Mouse (Mus musculus) adipocyte (in vitro differentiated cells): ENCODE results near the gene Pcdh7.

Experiments used
- DNase-seq: peaks from one replicate; pipeline ENCODE4 v3.0.0-alpha.2; 2016; ENCODE audit warnings: low spot score

The Pcdh7 gene

GRCm38 (mm10) chr5:57750320-57750719 lies 32.6 kb downstream of the Pcdh7 start:
- no peak for DNase-seq

- DNase-seq: peak; percentile 23
These were observed 38.0 kb downstream of the Pcdh7 start for GRCm38 (mm10) chr5:57755791-57756190.

DNA sequence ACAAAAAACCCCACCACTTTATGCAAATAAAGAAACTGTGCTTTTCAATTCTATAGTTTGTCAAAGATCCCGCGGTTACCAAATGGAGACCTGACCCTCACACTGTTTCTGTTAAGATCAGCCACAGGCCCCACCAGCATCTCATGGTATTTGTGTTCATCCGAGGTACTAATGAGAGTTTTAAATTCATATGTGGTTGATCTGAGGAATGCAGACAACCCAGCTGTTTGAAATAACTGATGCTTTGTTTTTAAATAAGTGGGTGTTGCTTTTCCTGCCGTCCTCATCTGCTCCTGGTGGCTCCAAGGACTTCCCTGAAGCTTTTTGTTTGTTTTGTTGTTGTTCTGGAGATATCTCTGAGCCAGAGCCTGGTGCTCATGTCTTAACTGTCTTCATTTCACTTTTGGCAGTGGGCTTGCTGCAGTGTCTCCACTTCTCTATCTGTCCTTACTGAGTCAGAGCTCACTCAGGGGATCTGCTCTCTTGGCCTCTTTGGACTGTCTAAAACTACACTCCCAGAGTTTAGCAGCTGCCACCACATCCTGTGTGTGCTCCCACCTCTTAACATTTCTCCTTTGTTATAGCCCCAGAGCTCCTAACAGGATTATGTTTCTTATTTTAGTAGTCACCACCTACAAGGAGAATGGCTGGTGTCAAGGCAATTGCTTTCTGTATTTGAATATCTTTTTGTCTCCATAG lies 39.1 kb downstream of the Pcdh7 start:
- peak; percentile 35 for DNase-seq

- peak; percentile 57 for DNase-seq
These were observed 39.7 kb downstream of the Pcdh7 start for GRCm38 (mm10) chr5:57757436-57757898.

GRCm38 (mm10) chr5:57758968-57759367 lies 41.2 kb downstream of the Pcdh7 start:
- no peak for DNase-seq

DNA sequence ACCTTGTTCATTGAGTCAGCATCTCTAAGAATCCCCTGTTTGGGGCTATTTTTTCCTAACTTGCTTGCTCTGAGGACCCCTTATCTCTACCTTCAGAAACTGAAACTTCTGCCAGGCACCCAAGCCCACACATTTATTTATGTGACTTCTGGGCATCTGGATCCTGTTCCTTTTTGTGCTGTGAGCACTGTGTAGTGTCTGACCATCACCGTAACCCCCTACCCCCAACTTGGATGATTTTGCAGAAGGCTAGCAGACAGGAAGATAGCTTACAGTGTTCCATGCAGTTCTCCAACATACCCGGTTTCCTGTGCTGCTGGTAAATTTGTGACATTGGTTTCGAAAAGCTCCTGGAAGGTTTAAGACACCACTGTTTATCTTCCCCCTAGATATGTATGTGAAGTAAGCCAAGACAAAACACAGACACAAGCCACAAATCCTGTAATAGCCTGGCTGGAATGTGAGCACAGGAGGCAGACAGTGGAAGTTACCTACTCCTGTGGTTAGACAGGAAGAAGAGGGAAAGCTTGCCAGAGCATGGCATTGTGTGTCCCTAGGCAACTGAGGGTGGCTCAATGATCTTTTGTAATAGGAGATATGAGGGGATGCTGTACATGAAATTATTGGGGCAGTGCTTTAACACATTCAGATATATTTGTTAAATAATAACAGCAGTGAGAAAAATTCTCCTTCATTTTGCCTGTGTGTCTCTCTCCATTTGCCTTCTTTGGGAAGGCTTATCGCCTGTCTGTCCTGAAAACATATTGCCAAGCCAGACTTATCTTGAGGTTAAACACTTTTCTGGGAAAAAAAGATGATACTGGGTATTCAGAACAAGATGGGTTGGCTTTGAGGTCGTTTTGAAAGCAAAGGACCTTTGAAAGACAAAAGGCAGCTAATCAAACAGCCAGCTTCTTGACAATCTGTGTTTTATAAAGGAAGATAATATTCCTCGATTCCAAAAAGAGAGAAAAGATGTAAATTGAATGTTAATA lies 42.6 kb downstream of the Pcdh7 start:
- no peak for DNase-seq

DNA sequence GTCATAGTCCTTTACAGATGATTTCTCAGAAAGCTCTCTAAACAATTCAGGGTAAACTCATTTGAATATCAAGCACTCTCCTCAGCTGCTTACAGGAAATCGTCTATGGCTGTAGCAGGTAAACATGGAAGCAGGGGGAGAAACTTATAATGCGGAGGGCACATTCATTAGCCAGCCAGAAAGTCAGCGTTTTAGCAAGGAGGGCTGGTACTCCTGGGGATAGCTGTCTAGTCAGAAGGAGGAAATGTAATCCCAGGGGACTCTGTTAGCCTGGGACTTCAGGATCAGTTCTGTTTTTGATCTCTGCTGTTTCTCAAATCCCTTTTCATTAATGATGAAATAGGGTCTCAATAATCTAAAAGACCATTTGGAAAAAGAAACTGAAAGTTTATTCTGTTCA lies 47.6 kb downstream of the Pcdh7 start:
- no peak for DNase-seq

DNA sequence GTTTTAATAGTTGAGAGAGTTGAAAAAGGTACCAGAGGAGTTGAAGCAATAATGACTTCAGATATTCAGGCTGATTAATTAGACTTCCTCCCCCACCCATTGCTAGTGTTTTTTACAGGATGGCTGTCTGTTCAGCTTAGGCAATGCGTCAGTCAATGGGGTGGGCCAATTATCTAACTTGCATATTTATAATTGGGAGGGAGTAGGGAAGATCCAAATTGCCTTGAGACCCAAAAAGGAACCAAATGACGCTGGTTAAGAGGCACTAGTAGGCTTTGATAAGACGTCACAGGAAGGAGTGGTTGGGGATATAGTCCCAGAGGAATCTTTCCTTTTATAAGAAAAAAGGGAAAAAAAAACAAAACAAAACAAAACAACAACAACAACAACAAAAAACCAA lies 49.6 kb downstream of the Pcdh7 start:
- no peak for DNase-seq

DNA sequence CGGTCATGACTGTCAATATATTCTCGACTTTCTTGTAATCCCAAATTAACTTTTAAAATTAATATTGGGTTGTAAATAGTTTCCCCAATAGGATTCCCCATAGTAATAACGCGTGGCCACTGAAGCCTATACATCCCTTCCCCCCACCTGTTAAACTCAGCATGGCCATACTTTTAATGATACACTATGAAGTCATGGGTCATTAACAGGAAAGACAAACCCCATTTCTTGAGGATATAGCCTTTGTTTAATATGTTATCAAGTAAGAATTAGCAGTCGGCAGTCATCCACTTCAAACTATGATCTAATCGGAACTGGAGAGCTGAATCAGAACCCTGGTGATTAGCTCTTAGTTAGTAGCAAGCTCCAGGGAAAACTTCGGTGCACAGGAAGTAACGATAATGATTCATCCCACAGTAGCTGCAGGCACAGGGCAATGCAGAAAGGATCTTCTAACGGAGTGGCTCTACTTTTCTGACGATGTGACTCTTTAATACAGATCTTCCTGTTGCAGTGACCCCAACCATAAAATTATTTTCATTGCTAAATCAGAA lies 50.8 kb downstream of the Pcdh7 start:
- no peak for DNase-seq

GRCm38 (mm10) chr5:57769644-57770043 lies 51.9 kb downstream of the Pcdh7 start:
- DNase-seq: no peak

DNA sequence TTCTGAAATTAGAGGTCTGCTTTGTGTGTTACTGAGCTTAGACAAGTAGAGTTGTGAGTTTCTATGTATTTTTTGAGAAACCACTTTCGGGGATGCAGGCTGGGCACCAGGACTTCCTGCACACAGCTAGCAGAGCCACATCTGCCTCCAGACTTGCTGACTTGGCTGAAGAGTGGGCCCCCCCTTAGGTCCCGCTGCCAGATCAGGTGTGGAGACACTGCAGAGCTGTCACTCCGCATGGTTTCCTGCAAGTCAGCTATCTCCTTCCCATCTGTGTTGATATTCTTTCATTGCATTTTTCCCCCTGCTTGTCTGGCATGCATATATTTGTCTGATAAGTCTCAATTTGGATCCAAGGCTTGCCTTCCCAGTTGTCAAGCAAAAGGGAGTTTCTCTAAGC lies 52.6 kb downstream of the Pcdh7 start:
- no peak for DNase-seq

- DNase-seq: no peak
These were observed 53.4 kb downstream of the Pcdh7 start for GRCm38 (mm10) chr5:57771122-57771521.

- DNase-seq: no peak
These were observed 54.9 kb downstream of the Pcdh7 start for GRCm38 (mm10) chr5:57772711-57773110.

- no peak for DNase-seq
These were observed 56.7 kb downstream of the Pcdh7 start for GRCm38 (mm10) chr5:57774496-57774895.

DNA sequence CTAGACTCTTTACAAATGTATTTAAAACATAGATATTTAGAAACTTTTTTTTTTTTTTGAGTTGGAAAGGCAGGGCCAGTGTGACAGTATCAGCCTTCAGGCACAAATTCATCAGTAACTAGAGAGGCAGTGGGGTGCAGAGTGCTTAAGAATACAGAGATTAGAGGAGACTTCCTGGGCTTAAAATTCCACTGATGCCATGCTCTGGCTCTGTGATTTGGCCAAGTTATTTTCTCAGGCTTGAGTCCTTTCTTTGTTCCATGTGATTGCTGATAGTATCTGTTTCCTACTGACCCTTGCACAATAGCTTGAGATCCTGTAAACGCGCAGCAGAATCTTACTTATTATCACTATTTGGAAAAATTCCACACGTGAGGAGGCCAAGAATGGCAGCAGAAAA lies 60.3 kb downstream of the Pcdh7 start:
- no peak for DNase-seq

DNA sequence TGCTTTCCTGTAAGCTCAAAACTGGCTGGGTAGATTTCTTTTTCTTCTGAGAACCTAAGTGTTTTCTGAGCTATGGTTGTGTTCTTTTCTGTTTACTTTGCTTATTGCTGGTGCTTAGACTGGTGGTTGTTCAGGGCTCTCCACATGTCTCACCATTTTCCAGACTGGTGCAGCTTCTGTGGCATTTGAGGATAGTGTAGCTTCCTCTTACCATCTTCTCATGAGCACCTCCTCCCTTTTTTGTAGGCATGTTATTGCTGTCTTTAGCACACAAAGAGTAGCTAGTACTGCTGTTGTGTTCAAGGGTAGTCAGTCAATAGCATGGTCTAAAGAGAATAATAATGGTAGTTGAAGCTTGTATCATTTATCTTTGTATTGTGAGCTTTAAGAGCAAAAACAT lies 62.2 kb downstream of the Pcdh7 start:
- no peak for DNase-seq

DNA sequence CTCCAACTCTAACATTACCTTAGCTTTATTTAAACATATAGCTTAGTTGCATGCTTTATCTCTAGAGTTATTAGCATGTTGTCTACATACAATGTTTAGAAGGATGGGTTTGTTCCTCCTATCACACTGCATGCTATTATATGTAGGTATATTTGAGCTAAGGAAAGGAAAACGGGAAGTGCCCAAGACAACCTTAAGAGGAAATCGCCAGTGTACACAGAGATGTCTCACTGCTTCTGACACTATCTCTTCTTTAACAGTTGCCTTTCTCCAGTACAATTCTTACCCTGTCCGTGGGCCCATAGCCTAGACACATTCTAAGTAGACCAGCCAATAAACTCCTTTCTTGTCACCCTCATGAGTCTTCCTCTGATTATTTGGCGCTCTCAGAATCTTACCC lies 62.8 kb downstream of the Pcdh7 start:
- no peak for DNase-seq

DNA sequence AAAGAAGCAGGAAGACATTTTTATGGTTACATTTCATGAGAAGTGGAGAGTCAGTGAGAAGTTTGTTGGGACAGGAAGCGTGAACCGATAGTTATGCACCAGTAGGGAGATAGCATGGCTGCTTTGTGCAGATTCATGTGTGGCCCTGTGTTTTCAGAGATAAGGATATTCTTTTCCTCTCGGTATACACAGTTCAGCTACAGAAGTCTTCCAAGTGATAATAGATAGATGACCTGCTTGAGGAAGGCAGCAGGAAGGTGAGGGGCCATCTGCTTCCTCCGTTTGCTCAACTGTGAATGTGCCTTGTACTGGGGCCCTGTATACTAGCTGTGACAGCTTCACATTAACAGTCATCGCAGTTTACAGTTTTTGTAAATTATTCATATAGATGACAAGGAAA lies 64.2 kb downstream of the Pcdh7 start:
- no peak for DNase-seq

DNA sequence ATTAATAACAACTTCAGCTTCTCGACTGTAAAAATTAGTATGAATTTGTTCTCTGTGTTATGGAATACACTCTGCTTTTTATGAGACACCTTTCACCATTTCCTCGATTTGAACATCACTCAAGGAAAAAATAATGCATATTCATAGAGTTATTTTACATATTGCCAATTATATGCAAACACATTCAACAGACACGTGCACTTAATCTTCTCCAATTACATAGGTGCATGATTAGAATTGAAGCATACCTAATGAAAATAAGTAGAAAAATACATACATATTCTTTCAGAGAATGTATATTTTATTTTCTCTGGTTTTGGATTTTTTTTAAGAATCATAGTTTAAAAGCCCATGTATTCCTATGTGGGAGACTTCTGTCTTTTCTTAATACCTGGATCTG lies 64.8 kb downstream of the Pcdh7 start:
- DNase-seq: no peak

GRCm38 (mm10) chr5:57788775-57789509 lies 71.2 kb downstream of the Pcdh7 start:
- DNase-seq: no peak

- no peak for DNase-seq
These were observed 78.6 kb downstream of the Pcdh7 start for GRCm38 (mm10) chr5:57796337-57796736.
